Mouse (Mus musculus): ENCODE data around the gene Prcd.
"Not testable (repeated sequence)": the region's sequence is repeated elsewhere in the genome, so short reads cannot be mapped to it uniquely, and the experiment has no call there.

Gene Prcd

GRCm38 (mm10) chr11:116669787-116670365, 16.5 kb downstream of the Prcd start:
- DNase-seq (ENCODE audit: low spot score): no peak

GRCm38 (mm10) chr11:116670386-116670785, 17.1 kb downstream of the Prcd start:
- no peak for DNase-seq (ENCODE audit: low spot score)

DNA sequence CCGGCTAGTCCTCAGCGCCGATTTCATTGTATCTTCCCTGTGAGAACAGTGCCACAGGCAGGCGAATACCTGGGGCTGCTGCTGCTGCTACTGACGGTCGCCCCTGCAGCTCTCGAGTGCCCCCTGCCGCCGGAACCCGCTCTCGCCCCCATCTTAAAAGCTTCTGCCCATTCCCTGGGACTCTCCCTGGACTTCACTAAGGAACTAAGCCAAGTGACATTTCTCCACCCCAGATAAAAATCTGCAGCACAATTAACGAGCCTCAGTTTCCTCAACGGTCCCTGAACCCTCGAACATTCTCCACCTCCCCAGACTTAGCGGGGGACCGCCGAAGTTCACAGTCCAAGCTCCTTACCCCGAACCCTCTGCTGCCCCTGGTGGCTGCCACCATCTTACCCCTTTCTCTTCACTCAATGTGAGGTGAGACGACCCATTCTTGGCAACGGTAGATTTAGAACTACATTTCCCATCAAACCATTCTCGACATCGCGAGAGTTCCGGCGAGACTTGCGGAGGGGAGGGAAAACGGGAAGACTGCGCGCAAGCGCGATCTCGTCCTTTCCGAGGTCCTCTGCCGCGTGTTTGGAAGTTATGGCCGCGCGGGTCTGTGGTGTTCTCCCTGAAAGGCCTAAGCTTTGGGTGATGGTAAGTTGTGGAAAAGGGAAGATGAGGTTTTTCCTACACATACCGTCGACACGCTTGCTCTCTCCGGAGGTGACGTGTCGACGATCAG, 17.9 kb downstream of the Prcd start:
- DNase-seq (ENCODE audit: low spot score): peak; percentile 97

DNA sequence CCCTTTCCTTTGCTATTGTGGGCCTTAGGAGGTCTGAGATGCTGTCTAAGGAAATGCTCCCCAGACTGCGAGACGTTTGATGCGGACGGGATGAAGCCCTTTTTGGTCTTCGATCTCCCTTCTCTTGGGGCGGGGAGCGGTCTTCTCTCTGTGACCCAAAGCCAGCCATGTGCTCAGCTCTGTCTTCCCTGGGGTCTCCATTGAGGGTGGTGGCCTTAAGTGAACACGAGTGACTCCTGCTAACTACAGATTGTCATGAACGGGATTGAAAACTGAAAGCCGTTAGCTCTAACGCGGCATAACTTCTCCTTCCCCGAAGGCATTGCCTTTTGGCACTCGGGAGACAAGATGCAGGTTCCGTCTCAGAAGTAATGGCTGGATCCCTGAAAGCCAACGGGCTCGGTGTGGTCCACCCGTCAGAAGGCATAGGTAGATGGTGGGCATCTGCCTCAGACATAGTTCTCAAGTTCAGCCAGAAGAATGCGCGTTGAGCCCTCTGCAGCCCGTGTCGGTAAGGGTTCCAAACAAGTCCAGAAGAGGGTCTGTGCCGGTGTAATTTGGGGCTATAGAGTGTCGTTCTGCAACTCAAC, 18.6 kb downstream of the Prcd start:
- DNase-seq (ENCODE audit: low spot score): no peak

DNA sequence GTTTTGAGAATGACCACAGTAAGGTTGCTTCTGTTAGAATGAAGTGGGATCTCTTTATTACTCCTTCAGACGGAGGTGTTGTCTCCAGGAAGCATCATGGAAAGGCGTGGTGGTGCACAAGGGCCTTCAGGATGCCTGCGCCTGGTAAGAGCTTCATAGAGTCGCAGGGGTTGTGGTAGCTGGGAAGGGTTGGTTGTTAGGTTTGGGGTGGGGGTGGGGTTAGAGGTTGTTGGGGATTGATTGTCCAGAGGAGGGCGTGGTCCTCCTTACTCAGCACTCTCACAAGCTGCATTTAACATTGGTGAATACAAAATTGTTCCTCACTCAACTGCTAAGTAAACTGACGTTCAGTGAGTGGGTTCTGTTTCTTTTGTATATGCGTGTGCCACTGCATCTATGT, 19.3 kb downstream of the Prcd start:
- no peak for DNase-seq (ENCODE audit: low spot score)

DNA sequence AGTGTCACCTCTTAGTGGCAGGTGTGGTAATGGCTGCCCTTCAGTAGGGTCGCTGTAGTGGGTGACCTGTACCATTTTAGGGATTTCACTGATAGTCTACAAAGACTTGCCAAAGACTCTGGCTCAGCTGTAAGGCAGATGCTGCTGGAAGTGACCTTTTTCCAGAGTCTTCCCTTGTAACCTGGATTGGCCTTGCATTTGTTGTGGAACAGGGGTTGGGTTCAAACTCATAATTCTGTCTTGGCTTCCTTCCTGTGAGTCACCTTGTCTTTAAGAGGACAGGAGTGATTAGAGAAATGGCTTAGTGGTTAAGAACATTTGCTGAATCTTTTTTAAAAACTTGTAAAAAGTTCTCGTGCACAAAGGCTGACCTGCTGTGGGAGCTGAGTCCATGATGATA, 20.1 kb downstream of the Prcd start:
- DNase-seq (ENCODE audit: low spot score): no peak

DNA sequence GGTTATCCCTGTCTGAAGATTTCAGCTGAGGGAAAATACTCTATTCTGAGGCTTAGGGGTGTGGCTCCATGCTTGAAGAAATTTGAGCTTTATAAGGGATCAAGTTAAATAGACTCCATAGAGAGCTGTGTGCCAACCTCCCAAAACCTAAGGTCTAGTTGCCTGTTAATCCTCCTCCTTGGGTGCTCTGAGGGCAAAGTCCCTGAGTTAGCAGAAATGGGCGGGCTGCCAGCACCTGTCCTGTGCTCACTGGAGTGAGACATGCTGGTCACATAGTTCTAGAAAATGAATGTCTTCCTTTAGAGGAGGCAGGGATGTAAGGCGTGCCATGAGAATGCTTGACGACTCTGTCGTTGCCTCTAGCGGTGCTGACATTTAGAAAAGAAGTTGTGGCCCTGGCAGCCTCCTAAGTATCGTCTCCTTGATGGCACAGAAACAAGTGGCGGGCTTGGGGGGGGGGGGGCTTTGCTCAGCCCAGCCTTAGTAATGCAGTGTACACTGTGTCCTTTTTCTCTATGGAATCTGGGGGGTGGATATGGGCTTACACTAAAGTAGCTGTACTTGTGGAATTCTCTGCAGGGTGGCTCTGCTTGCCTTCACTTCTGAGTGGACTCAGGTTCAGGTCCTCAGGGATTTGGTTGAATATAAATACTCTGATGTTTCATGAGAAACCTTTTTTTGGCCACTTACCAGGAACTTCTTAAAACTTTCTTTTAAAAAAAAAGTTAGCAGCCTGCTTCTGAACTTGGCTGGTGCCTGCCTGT, 21.5 kb downstream of the Prcd start:
- peak; percentile 54 for DNase-seq (ENCODE audit: low spot score)

- not testable (repeated sequence) for DNase-seq (ENCODE audit: low spot score)
These were observed 22.1 kb downstream of the Prcd start for GRCm38 (mm10) chr11:116675429-116675828.

DNA sequence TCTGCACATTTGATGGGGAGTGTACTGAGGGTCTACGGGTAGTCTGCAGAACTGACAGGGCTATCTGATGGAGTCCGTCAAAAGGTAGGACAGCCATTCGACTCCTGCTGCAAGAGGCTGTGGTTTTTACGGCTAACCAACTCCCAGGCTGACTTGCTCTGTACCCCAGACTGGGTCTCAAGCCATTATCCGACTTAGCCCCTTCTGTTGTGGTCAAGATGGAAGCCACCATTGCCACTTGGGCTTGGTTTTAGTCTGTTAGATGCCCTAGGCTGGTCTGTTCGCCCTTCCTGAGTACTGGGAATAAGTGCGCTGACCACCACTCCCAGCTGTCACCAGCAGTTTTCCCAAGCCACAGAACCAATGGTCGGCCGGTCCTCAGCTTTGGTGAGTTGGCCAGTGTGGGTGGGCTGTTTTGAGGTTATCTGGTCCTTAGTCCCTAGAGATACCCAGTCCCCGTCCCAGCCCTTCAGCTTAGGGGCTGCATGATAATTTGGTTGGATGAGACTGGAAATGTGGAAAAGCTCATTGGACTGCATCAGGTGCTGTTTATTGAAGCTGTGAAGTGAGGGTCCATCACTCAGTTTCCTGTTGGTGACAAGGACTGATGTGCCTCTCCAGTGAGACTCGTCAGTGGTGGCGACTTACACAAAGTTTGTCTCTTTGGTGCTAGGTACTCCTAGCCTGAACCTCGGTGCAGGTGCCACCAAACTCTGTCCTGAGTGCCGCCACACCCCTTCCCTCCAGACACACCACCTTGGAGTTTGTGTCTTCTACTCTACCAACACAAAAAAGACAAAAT, 23.0 kb downstream of the Prcd start:
- DNase-seq (ENCODE audit: low spot score): no peak

DNA sequence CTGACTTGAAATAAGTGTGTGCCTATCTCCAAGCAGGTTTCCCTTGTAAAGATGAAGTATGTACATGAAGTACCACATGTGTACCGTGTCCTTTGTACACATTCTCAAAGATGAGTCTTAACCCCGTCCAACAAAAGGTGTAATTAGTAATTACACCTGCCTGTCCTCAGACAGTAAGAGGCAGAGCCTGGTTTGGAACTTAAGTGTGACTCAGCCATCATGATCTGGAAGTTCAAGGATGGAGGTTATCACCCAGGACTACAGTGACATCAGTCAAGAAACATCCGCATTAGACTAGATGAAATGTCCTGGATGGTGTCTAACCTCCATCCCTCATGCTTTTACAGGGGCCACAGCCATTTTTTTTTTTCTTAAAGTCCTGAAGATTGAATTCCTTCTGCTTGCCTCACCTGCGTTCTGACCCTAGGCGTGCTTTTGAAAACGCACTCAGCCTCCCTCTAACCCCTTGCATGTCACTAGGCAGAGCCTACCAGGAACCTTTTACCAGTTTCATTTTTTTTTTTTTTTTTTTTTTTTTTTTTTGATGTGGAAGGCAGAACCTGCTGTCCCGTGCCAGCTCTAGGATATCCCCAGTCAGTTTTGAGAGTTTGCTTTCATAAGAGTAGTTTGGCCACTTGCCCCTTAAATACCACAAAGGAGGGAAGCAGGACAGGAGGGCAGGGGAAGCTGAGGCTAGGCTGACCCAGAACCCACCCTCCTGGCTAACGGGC, 24.5 kb downstream of the Prcd start:
- no peak for DNase-seq (ENCODE audit: low spot score)

GRCm38 (mm10) chr11:116679148-116679547, 25.8 kb downstream of the Prcd start:
- no peak for DNase-seq (ENCODE audit: low spot score)

- DNase-seq (ENCODE audit: low spot score): no peak
These were observed 27.2 kb downstream of the Prcd start for GRCm38 (mm10) chr11:116680321-116681091.

DNA sequence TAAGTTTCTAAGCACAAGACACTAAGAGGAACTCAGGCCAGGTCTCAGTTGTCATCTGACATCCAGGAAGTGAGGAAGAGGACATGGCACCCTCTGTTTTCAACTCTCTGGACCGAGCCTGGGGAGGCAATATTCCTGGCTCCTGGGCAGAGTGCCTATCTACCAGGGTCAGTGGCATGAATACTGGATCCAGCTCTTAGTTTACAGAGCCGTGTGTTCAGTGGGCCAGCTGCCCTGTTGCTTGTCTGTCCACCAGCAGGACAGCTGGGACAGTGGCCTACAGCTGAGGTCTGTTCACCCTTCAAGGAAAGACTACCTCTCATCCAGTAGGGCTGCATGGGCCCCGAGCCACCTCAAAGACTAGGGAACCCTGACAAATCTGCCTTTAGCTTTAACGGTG, 27.8 kb downstream of the Prcd start:
- no peak for DNase-seq (ENCODE audit: low spot score)

GRCm38 (mm10) chr11:116682501-116683144, 29.3 kb downstream of the Prcd start:
- DNase-seq (ENCODE audit: low spot score): no peak

DNA sequence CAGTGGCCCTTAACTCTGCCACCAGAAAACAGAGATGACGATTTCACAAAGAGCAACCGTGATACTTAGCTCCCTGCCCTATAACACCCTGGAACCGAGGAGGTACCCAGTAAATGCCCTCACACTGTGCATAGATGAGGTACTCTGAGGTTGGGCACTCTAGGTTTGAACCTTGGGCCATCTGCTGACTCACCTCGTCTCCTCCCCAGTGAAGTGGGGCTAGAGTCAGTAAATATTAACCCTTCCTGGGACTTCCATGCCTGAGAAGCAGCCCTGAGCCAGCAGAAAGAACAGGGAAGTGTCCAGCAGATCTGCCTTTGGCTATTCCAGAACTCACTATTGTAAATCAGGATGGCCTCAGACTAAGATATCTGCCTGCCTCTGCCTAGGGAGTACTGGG, 30.4 kb downstream of the Prcd start:
- no peak for DNase-seq (ENCODE audit: low spot score)

DNA sequence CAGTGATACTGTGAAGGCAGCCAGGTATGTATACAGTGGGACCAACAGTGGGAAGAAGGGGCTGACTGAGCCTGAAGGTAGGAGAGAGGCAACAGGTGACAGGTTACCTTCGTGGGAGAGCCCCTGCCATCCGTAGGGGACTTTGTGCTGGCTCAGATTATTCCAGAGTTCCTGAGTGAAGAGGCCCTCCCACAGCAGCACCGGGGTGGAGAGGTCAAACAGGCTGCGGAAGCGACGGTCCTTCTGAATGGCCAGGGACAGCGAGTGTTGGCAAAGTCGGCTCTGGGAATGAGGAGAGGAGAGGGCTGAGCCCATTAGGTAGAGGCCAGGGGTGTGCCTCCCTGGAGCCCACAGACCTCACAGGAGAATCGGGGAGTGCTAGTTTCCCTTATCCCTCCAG, 32.4 kb downstream of the Prcd start:
- DNase-seq (ENCODE audit: low spot score): no peak

GRCm38 (mm10) chr11:116687897-116688296, 34.6 kb downstream of the Prcd start:
- no peak for DNase-seq (ENCODE audit: low spot score)

DNA sequence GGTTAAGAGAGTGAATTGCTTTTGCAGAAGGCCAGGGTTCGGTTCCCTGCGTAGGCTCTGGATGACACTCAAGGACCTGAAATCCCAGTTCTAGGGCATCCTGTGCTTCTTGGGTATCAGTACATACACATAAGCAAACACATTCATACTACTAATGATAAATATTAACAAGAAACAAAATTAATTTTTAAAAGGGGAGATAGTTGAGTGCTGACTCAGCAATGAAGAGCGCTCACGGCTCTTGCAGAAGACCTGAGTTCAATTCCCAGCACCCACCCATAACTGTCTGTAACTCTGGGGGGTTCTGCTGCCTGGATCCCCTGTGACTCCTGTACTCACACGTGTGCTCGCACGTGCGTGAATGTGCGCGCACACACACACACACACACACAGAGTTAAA, 36.3 kb downstream of the Prcd start:
- no peak for DNase-seq (ENCODE audit: low spot score)

DNA sequence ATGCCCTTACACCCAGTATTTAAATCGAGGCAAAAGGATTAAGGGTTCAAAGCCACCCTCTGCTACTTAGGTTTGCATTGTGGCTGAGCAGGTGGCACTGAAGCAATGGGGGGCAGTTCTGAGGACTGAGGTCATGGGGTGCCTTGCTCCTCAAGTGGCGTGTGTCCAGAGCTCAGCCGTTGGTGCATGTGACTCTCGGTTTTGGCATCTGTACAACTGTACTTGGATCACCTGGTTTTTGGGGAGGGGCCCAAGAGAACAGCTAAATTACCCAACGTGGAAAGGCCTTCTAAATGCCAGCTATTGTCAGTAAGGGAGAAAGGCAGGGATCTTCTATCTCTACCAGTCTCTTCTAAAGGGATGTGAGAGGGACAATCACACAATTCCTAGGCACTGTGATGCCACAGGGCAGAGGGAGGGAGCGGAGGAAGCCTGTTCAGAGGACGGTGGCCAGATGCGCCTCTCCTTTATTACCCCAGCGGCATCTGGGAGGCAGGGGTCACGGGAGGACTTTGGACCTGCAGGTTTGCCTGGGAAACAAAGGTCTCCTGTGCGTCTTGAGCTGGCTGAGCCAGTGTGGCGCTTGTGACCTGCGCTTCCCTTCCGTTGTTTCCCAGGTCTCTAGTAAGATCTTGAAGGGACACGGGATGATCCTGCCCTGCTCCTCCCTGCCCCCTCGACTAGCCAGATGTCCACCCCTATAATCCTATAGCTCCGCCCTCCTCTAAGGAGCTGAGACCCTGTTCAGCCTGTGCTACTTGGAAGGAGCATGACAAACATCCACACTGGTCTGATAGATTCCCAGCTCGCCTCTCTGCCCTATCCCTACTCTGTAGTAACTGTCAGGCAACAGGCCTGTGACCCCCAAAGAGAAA, 37.6 kb downstream of the Prcd start:
- no peak for DNase-seq (ENCODE audit: low spot score)

Measured in testis, postnatal 14 days (tissue).